Mouse (Mus musculus) erythroblast, adult 5-6 weeks (primary cell): ENCODE results near the gene Ccl22. TPM values are rescaled to one million over a fixed set of nuclear protein-coding genes. Genes with fewer than 3 reads are reported as not detected.

Experiments
- ATAC-seq: replicated peaks from 2 replicates; pipeline ENCODE4 v1.8.0; 2016; ENCODE audit warnings: moderate number of reproducible peaks, mild to moderate bottlenecking, moderate TSS enrichment, inconsistent platforms; ENCODE audit not compliant: poor library complexity, low FRiP score, severe bottlenecking
- total RNA-seq, 2 experiments: library from RNA; stranded (forward) in 1 of 2; stranded (reverse) in 1 of 2; fragments of 150-400 nt in 1 of 2; fragments of 200-764, 138-1000 nt in 1 of 2; gene quantifications; 2 replicates each; pipeline versions ENCODE4 v1.2.3 to v1.2.4; 2015 to 2017; ENCODE audit warnings: low replicate concordance in 2 of 2

Gene Ccl22
- total RNA-seq, 2 experiments from 2014 or later = 0.68 to 2.5 TPM

DNA sequence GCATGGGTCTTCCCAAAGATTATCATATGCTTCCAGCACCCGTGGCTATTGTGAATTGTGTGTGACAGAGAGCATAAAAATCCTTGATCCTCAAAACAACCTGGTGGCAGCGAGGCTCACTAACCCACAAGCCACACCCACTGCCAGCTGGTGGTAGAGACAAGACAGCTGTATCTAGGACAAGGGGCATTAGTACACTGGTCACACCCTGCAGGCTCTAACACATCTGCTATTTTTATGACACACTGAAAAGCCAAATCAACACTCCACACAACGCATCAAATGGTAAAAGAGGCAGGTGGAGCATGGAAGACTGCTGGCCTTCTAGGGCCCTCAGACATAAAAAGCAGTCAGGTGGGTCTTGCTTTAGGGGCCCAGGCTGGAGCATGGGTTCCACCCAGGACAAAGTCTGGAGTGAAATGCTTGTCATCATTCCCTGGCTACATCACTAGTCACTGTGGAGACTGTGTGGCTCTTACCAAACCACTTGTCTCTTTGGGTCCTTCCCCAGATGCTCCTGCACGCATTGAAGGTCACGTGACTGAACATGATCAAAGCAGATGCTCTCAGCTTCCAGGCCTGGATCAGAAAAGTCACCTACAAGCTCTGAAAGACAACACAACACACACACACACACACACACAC lies 11.4 kb upstream of the Ccl22 start:
- peak; percentile 79 for ATAC-seq

DNA sequence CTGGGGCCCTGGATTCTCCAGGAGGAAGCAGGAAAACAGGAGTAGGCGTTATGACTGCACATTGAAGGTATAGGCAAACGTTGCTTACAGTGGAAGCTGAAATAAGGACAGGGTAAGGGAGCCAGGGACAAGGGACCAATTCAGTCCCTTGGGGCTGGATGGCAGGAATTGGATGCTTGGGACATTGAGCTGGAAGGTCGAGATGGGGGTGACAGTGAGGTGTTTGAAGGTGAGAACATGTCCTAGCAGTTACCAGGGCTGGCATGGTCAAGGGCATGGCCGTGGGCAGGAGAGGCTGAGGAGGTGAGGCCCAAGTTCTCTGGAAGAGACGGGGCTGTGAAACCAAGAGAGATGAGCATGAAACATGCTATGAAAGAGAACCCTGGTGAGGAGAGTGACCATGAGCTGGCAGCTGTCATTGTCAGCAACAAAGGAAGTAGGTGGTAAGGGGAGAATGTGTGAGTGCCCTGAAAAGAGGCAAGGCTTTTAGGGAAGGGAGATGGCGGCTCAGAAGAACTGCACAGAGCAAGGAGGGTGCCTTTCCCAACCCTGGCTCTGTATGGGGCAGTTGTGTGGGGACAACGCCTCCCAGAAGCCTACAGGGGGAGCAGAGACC lies 10.5 kb upstream of the Ccl22 start:
- no peak for ATAC-seq

DNA sequence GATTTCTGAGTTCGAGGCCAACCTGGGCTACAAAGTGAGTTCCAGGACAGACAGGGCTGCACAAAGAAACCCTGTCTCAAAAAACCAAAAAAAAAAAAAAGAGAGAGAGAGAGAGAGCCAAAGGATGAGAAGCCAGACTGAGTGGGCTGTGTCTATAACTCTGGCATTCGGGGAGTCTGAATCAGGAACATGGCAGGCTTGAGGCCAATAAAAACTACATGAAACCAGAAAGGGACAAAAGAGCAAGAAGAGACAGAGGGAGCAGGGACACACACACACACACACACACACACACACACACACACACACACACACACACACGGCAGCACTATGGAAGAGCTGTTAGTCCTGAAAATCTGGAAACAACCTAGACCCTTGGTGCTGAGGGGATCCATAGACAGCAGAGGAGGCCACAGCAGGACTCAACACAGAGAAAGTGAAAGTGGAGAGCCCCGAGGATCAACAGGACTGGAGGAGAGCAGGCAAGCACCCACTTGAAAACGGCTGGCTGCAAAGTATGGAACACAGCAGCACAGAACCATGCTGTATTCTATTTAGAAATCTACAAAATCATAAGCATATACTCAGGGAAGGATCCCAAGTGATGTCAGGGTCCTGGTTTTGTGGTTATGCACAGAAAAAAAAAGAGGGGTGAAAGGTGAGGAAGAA lies 9.8 kb upstream of the Ccl22 start:
- peak; percentile 36 for ATAC-seq

- no peak for ATAC-seq
Observed at GRCm38 (mm10) chr8:94739829-94740228, 5.6 kb upstream of the Ccl22 start.

DNA sequence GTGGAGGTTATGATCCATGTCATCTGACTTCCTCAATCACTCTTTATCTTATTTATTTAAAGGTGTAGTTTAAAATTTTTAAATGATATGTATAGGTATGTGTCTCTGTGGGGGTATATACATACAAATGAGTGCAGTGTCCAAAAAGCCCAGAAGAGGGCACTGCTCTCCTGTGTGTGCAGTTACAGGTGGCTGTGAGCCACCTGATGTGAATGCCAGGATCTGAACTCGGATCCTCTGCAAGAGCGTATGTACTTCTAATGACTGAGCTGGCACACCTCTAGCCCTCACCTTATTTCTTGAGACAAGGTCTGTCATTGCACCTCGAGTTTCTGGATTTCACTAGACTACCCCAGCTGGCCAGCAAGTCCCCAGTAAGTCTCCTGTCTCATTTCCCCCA lies 4.8 kb upstream of the Ccl22 start:
- no peak for ATAC-seq

- ATAC-seq = no peak
Observed at GRCm38 (mm10) chr8:94741726-94742125, 3.7 kb upstream of the Ccl22 start.

DNA sequence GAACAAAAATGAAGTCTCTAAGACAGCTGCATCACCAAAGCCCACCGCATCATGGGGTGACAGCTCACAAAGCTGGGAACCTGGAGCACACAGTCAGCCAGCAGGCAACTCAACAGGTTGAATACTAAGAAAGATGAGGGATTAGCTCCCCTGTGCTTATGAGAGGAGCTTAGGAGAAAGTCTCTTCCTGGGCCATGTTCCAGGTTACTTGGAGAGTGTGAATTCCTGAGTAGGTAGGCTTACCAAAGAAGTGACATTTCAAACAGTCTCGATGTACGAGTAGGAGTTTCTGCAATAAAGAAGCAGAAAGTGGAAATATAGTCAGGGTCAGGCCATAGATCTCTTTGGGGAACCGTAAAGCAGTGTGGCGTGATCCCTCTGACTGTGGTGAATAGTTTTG lies 906 bp upstream of the Ccl22 start:
- no peak for ATAC-seq

DNA sequence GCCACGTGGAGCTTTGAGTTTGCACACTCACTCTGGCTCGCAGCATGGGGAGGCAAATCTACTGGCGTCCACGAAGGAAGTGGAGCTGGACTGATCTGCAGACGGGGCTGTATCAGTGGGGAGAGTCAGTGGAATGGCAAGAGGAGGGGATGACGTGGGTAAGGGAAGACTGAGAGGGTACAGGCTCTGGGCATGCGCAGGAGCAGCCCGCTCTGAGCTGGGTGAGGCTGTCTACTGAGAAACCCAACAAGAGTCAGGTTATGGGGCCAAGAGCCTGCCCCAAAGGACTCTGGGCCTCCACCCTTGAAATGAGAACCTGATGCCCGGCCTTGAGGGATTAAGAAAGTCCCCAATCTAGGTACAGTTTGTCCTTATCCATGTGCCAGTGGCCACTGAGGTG lies 418 bp upstream of the Ccl22 start:
- ATAC-seq = no peak

- ATAC-seq = no peak
Observed at GRCm38 (mm10) chr8:94746832-94747231, 1.4 kb downstream of the Ccl22 start.

GRCm38 (mm10) chr8:94748363-94748762 lies 3.0 kb downstream of the Ccl22 start:
- peak; percentile 43; the same call in 1 of the 2 replicates for ATAC-seq

GRCm38 (mm10) chr8:94749942-94750341 lies 4.6 kb downstream of the Ccl22 start:
- no peak for ATAC-seq

GRCm38 (mm10) chr8:94751023-94751849 lies 5.8 kb downstream of the Ccl22 start:
- ATAC-seq = no peak

GRCm38 (mm10) chr8:94754006-94754405 lies 8.6 kb downstream of the Ccl22 start:
- ATAC-seq = no peak

DNA sequence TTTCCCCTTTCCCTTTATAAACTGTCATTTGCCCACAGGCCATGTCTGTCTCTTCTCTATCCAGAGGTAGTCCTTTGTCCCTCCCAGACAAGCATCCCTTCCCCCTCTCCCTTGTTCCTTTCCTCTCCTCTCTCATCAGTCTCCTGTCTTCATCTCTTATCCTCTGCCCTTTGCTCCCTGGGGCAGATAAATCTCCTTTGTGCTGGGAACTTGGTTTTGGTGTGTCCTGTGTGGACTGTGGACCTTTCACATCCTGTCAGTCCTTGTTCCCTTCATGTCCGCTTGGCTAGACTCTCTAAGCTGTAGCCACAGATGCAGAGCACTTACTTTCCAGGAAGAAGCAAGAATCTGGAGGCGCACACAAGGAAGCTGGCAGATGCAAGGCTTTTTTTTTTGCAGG lies 9.1 kb downstream of the Ccl22 start:
- no peak for ATAC-seq

GRCm38 (mm10) chr8:94767035-94767434 lies 21.6 kb downstream of the Ccl22 start:
- ATAC-seq = no peak

GRCm38 (mm10) chr8:94770945-94771344 lies 25.6 kb downstream of the Ccl22 start:
- peak; percentile 60 for ATAC-seq

DNA sequence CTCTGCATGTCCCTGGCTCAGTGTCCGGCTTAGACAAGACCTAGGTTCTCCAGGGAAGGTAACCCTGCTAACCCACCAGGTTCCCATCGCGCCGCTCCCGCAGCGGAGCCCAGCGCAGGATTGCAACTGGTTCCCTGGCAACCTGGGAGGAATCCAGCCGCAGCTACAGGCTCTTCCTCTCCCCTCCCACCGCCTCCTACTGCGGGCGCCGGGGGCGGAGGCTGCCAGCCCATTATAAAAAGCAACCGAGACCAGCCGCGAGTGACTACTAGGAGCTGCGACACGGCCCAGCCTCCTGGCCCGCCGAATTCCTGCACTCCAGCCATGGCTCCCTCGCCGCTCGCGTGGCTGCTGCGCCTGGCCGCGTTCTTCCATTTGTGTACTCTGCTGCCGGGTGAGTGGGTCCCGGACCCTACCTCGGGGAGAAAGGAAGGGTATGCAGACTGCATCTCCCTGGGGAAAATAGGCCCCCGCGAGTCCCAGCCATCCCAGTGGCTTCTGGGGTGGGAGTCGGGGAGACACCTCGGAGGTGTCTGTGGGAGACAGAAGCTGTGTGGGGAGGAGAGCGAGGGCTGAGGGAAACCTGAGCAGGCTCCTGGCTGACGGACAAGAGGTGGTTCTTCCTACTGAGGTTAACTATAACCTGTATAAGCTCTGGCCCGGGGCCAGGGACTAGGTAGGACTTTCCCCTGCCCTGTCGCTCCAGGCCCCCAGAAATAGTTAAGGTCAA lies 26.7 kb downstream of the Ccl22 start, which contains the start of gene Cx3cl1:
Gene Cx3cl1 (plus strand): TSS at position 69 of the 730 bp plus-strand sequence.
- 0 out of 2 replicates have a peak, but pooled peaks have one; percentile 20 for ATAC-seq

DNA sequence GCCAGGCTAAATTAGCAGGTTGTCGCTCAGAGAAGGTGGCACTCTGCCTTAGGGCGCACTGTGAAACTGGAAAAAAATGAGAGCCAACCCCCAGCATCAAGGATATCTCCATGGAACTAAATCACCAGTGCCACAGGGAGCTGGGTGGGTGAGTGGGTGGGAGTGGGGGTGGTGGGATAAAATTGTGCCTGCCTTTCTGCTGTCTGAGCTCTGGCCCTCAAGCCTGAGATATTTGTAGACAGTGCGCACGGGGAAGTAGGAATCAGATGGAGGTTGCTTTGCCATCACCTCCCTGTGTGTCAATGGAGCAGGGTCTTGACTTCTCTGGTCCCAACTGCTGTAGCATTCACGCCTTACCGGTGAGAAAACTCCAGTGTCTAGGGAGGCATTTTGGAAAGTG lies 27.7 kb downstream of the Ccl22 start:
- ATAC-seq = no peak

DNA sequence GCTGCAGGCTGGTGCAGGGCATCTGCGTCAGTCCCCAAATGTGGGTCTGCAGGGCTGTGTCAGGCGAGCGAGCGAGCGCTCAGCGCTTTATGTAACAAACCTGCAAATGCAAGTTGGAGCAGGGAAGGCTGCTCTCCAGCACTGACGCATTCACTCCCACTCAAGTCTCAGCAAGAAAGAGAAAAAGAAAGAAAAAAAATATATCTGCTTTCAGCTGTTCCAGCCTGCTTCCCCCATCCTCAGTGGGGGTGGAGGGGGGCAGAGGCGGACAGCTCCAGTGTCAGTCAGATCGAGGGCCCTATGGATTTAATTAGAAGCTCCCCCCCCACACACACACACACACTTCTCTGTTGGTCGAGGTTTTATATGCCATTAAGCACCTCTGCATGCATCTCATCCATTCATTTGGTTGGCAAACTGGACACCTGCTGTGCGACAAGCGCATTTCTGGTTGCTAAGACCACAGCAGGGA lies 28.3 kb downstream of the Ccl22 start:
- ATAC-seq = no peak
